Mouse (Mus musculus) kidney, postnatal 0 days (tissue): ENCODE results near the gene Tspo2. TPM values are rescaled to one million over a fixed set of nuclear protein-coding genes. Genes with fewer than 3 reads are reported as not detected.

Experiments used
- ATAC-seq: fragments of 200-750 bp; cut with Nextera tagmentation; replicated peaks from 2 replicates; pipeline ENCODE4 v1.8.0; 2017; ENCODE audit warnings: low read depth, moderate number of reproducible peaks, moderate TSS enrichment, moderate library complexity; ENCODE audit not compliant: low FRiP score
- DNase-seq: peaks from one replicate; pipeline ENCODE4 v3.0.0-alpha.2; 2016; ENCODE audit warnings: low spot score
- H3K27ac ChIP-seq: fragments of 300-500 bp; sonication (generic); 2 replicates; pipeline ENCODE4 v1.5.1; 2014; ENCODE audit warnings: mild to moderate bottlenecking
- H3K27me3 ChIP-seq: fragments of 300-500 bp; sonication (generic); 2 replicates; pipeline ENCODE4 v1.6.1; 2014; ENCODE audit warnings: low read length, mixed read lengths; ENCODE audit not compliant: insufficient read depth
- H3K36me3 ChIP-seq: fragments of 300-500 bp; sonication (generic); 2 replicates; pipeline ENCODE4 v1.6.1; 2014; ENCODE audit warnings: low read length, mixed read lengths; ENCODE audit not compliant: insufficient read depth
- H3K4me1 ChIP-seq: fragments of 300-500 bp; sonication (generic); replicated peaks from 2 replicates; pipeline ENCODE4 v1.6.1; 2014; ENCODE audit warnings: antibody characterized with exemption, low read length, mixed read lengths; ENCODE audit not compliant: insufficient read depth
- H3K4me2 ChIP-seq: fragments of 300-500 bp; sonication (generic); 2 replicates; pipeline ENCODE4 v1.6.1; 2014; ENCODE audit warnings: mild to moderate bottlenecking, low read length, moderate library complexity, mixed read lengths
- H3K4me3 ChIP-seq: fragments of 300-500 bp; sonication (generic); replicated peaks from 2 replicates; pipeline ENCODE4 v1.5.1; 2014; ENCODE audit warnings: low read depth, low read length
- H3K9ac ChIP-seq: fragments of 300-500 bp; sonication (generic); 2 replicates; pipeline ENCODE4 v1.6.1; 2014; ENCODE audit warnings: low read depth, low read length
- H3K9me3 ChIP-seq: fragments of 300-500 bp; sonication (generic); replicated peaks from 2 replicates; pipeline ENCODE4 v1.6.1; 2016; ENCODE audit warnings: low read length, inconsistent platforms, mixed read lengths
- CTCF ChIP-seq: IDR thresholded peaks from 2 replicates; pipeline ENCODE4 v1.5.1; 2016; ENCODE audit warnings: antibody characterized with exemption, low read depth, mild to moderate bottlenecking, moderate library complexity
- WGBS: fragments of 180-500 bp; shearing (Covaris S2); extraction: QIAGEN DNeasy Blood & Tissue Kit; methylation state at CpG from one replicate; pipeline ENCODE4 v1.1.7; 2014; 5-methylcytosine and 5-hydroxymethylcytosine counted together
- polyA plus RNA-seq: library from polyadenylated mRNA; unstranded; fragments of >200 nt; fragmentation: Nextera tagmentation; extraction: Ambion mirVana; gene quantifications from 2 replicates; pipeline ENCODE4 v1.2.1, GENCODE M21; 2015

Gene Tspo2
- polyA plus RNA-seq, 1 experiment from 2014 or later: 1.2 TPM

DNA sequence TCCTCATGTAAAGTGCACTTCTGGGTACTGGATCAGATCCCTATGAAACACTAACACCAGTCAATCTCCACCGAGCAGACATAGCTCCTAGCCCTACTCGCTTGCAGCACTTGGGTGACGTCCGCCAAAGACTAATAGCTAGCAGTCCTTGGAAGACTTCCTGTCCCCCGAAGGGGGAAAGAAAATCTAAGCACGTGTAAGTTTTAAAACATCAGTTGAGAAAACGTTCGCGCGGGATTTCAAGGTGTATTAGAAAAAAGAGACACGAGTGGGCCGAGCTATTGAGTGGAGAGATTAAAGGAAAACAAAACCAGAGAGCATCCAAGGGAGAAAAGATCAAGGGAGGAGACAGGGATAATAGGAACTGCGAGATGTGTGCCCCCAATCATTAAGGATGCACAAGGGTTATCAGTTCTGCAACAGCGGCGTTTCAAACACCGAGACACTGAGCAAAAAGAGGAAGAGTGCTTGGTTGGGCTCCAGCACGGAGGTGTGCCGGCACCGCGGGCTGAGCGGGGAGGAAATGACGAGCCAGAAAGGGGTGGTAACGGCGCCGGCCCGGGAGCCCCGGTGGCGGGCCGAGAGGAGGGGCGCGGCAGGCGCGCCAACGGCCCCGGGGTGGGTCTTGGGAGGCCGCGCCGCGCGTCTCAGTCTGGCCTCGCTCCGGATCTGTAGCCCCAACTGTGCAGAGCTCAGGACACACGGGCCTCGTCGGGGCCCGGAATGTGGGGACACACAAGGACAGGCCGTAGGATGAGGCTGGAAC, 42.6 kb downstream of the Tspo2 start:
- H3K27ac ChIP-seq: peak overlapping the region; percentile 98
- H3K9me3 ChIP-seq: no peaks in the 10 kb centered on the region
- DNase-seq (peak; percentile 84), ATAC-seq (peak; percentile 48)
- WGBS: under 1% methylated on average over 47 of the region's 47 CpGs
- H3K4me2 ChIP-seq: peak overlapping the region; percentile 66
- H3K9ac ChIP-seq: peak overlapping the region; percentile 85
- no peak for TF ChIP-seq CTCF
- peak overlapping the region; percentile 57 for H3K4me3 ChIP-seq
- peaks cover 12% of the 10 kb centered on the region for H3K4me1 ChIP-seq
- 0 out of 2 replicates have a peak, but pooled peaks cover 9% of the 10 kb centered on the region for H3K36me3 ChIP-seq
- H3K27me3 ChIP-seq: no peaks in the 10 kb centered on the region

DNA sequence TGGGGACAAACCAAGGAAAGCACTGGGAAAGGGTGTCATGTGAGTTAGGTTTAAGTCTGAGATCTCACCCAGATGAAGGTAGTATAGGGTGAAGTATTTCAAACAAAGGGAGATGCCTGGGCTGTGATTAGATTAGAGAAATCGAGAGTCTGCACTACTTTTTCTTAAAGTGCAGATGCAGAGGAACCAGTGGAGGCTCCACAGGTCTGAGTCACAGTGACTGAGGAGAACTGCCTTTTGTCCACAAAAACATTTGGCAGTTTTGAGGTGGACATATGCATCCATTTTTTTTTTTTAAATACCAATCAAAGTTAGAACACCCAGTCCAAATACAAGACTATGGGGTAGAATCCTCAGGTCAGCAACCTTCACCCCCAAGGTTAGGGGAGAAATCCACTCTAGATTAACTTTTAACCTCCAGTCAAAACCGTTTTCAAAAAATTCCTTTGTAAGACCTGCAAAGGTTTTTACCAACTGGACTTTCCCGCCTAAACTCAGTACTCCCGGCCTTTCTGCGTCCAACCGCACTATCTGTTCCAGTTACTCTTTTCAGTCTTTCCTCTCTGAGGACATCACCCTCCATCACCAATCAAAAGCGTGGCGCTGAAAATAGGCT, 43.3 kb downstream of the Tspo2 start:
- Histone ChIP-seq H3K9me3 (no peaks in the 10 kb centered on the region), H3K4me3 (peak overlapping the region; percentile 57), H3K36me3 (0 out of 2 replicates have a peak, but pooled peaks cover 9% of the 10 kb centered on the region), H3K27ac (peak overlapping the region; percentile 98), H3K27me3 (no peaks in the 10 kb centered on the region), H3K4me1 (peaks cover 12% of the 10 kb centered on the region), H3K9ac (peak overlapping the region; percentile 85), H3K4me2 (peak overlapping the region; percentile 66)
- WGBS: 6% methylated on average over 8 of the region's 8 CpGs
- ATAC-seq: no peak
- TF ChIP-seq CTCF: no peak
- DNase-seq: no peak

DNA sequence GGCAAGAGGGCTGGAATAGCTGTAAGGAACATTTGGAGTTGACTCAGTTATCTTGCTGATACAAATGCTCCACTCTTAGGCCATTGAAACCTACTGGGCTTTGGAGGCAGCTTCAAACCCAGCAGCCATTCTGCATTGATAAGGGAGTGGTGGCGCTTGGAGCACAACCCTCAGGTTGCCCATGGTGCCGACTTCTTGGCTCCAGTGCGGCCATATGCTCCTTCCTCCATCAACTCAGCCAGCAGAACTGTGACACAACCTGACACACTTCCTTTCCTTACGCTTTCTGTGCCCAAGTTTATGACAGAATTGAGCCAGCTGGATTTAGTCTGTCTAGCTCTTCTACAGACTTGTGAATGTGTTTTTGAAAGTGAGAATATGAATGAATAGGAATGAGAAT, 44.2 kb downstream of the Tspo2 start:
- H3K4me1 ChIP-seq: peaks cover 12% of the 10 kb centered on the region
- H3K9me3 ChIP-seq: no peaks in the 10 kb centered on the region
- no peak overlapping the region for H3K4me2 ChIP-seq
- DNase-seq (no peak), ATAC-seq (no peak)
- WGBS: 81% methylated on average over 4 of the region's 4 CpGs
- H3K9ac ChIP-seq: no peak overlapping the region
- no peak for TF ChIP-seq CTCF
- no peak overlapping the region for H3K4me3 ChIP-seq
- H3K36me3 ChIP-seq: 0 out of 2 replicates have a peak, but pooled peaks cover 3% of the 10 kb centered on the region
- no peak overlapping the region for H3K27ac ChIP-seq
- H3K27me3 ChIP-seq: no peaks in the 10 kb centered on the region

DNA sequence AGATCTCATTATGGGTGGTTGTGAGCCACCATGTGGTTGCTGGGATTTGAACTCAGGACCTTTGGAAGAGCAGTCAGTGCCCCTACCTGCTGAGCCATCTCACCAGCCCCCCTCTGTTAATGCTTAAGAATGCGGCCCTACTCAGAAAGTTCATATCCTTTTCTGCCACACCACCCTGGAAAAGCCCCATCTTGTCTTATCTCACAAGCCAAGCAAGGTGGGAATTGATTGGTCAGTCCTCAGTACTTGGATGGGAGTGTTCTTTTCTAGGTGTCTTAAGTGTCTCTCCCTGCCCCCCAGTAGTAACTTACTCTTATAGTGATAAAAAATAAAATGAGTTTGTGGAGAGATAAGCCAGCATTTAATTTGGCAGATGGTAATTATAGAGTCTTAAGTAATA, 46.6 kb downstream of the Tspo2 start:
- Histone ChIP-seq H3K4me1 (peaks cover 6% of the 10 kb centered on the region), H3K36me3 (peaks cover 2% of the 10 kb centered on the region; the same call in 1 of the 2 replicates), H3K9me3 (no peaks in the 10 kb centered on the region), H3K4me2 (no peak overlapping the region), H3K27me3 (no peaks in the 10 kb centered on the region), H3K4me3 (no peak overlapping the region), H3K9ac (no peak overlapping the region), H3K27ac (no peak overlapping the region)
- no peak for TF ChIP-seq CTCF
- DNase-seq (no peak), ATAC-seq (no peak)
- 85% methylated on average over 1 of the region's 1 CpGs for WGBS

DNA sequence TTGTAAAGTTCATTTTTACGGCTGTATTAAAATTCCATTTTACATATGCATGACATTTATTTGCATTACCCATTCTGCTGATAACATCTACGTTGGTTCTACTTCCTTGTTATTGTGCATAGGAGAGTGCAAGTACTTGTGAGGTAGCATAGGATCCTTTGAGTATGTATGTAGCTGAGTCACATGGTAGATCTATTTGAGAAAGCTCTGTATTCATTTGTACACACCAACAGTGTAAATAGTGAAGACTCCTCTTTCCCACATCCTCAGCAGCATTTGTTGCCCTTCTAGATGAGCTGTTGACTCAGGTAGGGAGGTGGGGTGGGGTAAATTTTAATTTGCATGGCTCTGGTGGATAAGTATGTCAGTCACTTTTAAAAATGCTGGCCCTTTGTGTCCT, 47.5 kb downstream of the Tspo2 start:
- Histone ChIP-seq H3K4me1 (peaks cover 6% of the 10 kb centered on the region), H3K4me3 (no peak overlapping the region), H3K27ac (no peak overlapping the region), H3K4me2 (no peak overlapping the region), H3K36me3 (peaks cover 10% of the 10 kb centered on the region), H3K9me3 (no peaks in the 10 kb centered on the region), H3K27me3 (no peaks in the 10 kb centered on the region), H3K9ac (no peak overlapping the region)
- no peak for ATAC-seq
- WGBS: 81% methylated on average over 2 of the region's 2 CpGs
- no peak for TF ChIP-seq CTCF
- no peak for DNase-seq

DNA sequence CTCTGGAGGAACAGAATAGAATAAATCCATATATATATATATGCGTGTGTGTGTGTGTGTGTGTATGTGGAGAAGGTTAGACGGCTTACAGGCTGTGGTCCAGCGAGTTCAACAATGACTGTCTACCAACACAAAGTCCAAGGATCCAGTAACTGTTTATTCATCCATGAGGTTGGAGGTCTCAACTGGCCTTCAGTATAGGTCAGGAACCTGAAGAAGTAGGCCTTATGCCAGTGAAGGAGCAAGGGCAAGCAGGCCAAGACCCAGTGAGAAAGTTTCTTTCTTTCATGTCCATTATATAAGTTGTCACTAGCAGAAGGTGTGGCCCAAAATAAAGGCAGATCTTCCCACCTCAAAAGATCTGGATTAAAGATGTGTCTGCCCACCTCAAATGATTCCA, 48.6 kb downstream of the Tspo2 start:
- Histone ChIP-seq H3K36me3 (peaks cover 19% of the 10 kb centered on the region), H3K9ac (no peak overlapping the region), H3K27me3 (no peaks in the 10 kb centered on the region), H3K4me3 (no peak overlapping the region), H3K9me3 (no peaks in the 10 kb centered on the region), H3K4me2 (no peak overlapping the region), H3K4me1 (peaks cover 5% of the 10 kb centered on the region; the same call in 1 of the 2 replicates), H3K27ac (no peak overlapping the region)
- DNase-seq (no peak), ATAC-seq (no peak)
- WGBS: 80% methylated on average over 3 of the region's 3 CpGs
- TF ChIP-seq CTCF: no peak
